Mouse (Mus musculus): ENCODE measurements around the gene Tcte3.
"Not testable (repeated sequence)": the region's sequence is repeated elsewhere in the genome, so short reads cannot be mapped to it uniquely, and the experiment has no call there.

The Tcte3 gene

GRCm38 (mm10) chr17:15031414-15031813 is 9.9 kb downstream of the Tcte3 start:
- not testable (repeated sequence) for DNase-seq (ENCODE audit: low read depth, low spot score)

GRCm38 (mm10) chr17:15025513-15025912 is 15.8 kb downstream of the Tcte3 start:
- not testable (repeated sequence) for DNase-seq (ENCODE audit: low read depth, low spot score)

GRCm38 (mm10) chr17:15024502-15025193 is 16.6 kb downstream of the Tcte3 start:
- DNase-seq (ENCODE audit: low read depth, low spot score): not testable (repeated sequence)

GRCm38 (mm10) chr17:15023878-15024492 is 17.3 kb downstream of the Tcte3 start:
- not testable (repeated sequence) for DNase-seq (ENCODE audit: low read depth, low spot score)

- not testable (repeated sequence) for DNase-seq (ENCODE audit: low read depth, low spot score)
These were observed 19.6 kb downstream of the Tcte3 start for GRCm38 (mm10) chr17:15021503-15022220.

- not testable (repeated sequence) for DNase-seq (ENCODE audit: low read depth, low spot score)
These were observed 31.4 kb downstream of the Tcte3 start, which contains the start of gene Gm3435 for GRCm38 (mm10) chr17:15009706-15010413. Gm3435 (plus strand) TSS chr17:15010176.

- not testable (repeated sequence) for DNase-seq (ENCODE audit: low read depth, low spot score)
These were observed 32.2 kb downstream of the Tcte3 start for GRCm38 (mm10) chr17:15009088-15009487.

GRCm38 (mm10) chr17:15000047-15000446 is 41.2 kb downstream of the Tcte3 start:
- not testable (repeated sequence) for DNase-seq (ENCODE audit: low read depth, low spot score)

GRCm38 (mm10) chr17:14994140-14994539 is 47.1 kb downstream of the Tcte3 start:
- DNase-seq (ENCODE audit: low read depth, low spot score): not testable (repeated sequence)

GRCm38 (mm10) chr17:14993139-14993832 is 48.0 kb downstream of the Tcte3 start:
- DNase-seq (ENCODE audit: low read depth, low spot score): not testable (repeated sequence)

- not testable (repeated sequence) for DNase-seq (ENCODE audit: low read depth, low spot score)
These were observed 48.7 kb downstream of the Tcte3 start for GRCm38 (mm10) chr17:14992522-14993138.

- not testable (repeated sequence) for DNase-seq (ENCODE audit: low read depth, low spot score)
These were observed 51.1 kb downstream of the Tcte3 start for GRCm38 (mm10) chr17:14990116-14990702.

GRCm38 (mm10) chr17:14978362-14979038 is 62.8 kb downstream of the Tcte3 start, which contains the start of the genes 9030025P20Rik and Gm3417:
9030025P20Rik (plus strand) TSS chr17:14978468.
Gm3417 (minus strand) TSS chr17:14978790.
- not testable (repeated sequence) for DNase-seq (ENCODE audit: low read depth, low spot score)

- DNase-seq (ENCODE audit: low read depth, low spot score): not testable (repeated sequence)
These were observed 63.4 kb downstream of the Tcte3 start for GRCm38 (mm10) chr17:14977718-14978361.

Data from retina, adult 2 months (tissue).